Mouse (Mus musculus) G1E (cell line): ENCODE results near the gene Enox1.

Source experiments
- CTCF ChIP-seq: IDR thresholded peaks from 2 replicates; pipeline ENCODE4 v1.5.1; 2012; ENCODE audit warnings: low read depth, low read length, inconsistent platforms, mixed read lengths
- GATA2 ChIP-seq: IDR thresholded peaks from 2 replicates; pipeline ENCODE4 v1.6.1; 2012; ENCODE audit warnings: low read depth, low read length, inconsistent platforms, borderline replicate concordance
- TAL1 ChIP-seq: conservative IDR thresholded peaks from 2 replicates; pipeline ENCODE4 v1.6.1; 2012; ENCODE audit warnings: low read depth, low read length, inconsistent platforms, mixed read lengths

DNA sequence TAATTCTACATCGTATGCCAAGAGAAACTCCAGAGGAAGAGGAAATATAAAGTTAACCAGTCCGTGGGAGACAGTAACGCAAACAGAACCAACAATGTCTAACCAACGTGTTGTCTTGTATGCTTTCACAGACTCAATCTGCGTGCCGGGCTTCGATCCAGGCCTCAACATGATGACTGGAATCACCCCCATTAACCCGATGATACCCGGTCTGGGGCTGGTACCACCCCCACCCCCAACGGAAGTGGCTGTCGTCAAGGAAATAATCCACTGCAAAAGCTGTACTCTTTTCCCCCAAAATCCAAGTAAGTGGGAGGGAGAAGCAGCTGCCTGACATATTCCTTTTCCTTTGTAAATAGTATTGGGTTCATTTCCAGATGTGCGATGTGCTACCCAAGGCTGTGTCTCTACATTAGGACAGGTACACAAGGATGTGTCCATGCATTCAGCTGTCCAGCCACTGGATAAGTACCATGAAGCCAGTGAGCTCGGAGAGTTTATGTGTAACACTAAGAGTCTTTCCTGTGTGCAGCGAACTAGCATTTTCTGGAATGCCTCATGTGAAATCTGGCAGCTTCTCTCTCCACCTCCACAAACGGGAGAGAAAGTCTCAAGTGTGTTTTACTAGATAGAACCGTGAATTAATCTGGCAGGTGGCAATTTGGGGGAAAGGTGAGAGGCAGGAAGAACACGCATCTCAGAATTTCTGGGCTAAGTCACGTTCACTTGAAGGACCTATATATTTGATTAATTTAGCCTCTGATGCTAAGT, 421.1 kb downstream of the Enox1 start:
- TF ChIP-seq TAL1 (no peak), CTCF (no peak), GATA2 (no peak)
